Mouse (Mus musculus) forebrain, embryonic 14.5 days (tissue): ENCODE results near the gene Elk3. TPM values are rescaled to one million over a fixed set of nuclear protein-coding genes. Genes with fewer than 3 reads are reported as not detected.

Source experiments
- ATAC-seq: fragments of 200-750 bp; cut with Nextera tagmentation; 2 replicates; pipeline ENCODE4 v1.8.0; 2017; ENCODE audit warnings: mild to moderate bottlenecking, moderate library complexity
- DNase-seq: peaks from one replicate; pipeline ENCODE4 v3.0.0-alpha.2; 2015; ENCODE audit warnings: low spot score
- H3K27ac ChIP-seq: fragments of 300-500 bp; sonication (generic); 2 replicates; pipeline ENCODE4 v1.5.1; 2014; ENCODE audit warnings: low read depth, mild to moderate bottlenecking, control low read depth, low read length, moderate library complexity
- H3K27me3 ChIP-seq: fragments of 300-500 bp; sonication (generic); replicated peaks from 2 replicates; pipeline ENCODE4 v1.6.1; 2014; ENCODE audit warnings: low read length, control low read depth, mixed read lengths; ENCODE audit not compliant: control insufficient read depth, insufficient read depth
- H3K36me3 ChIP-seq: fragments of 300-500 bp; sonication (generic); 2 replicates; pipeline ENCODE4 v1.6.1; 2014; ENCODE audit warnings: low read length, control low read depth; ENCODE audit not compliant: control insufficient read depth, insufficient read depth
- H3K4me1 ChIP-seq: fragments of 300-500 bp; sonication (generic); 2 replicates; pipeline ENCODE4 v1.6.1; 2014; ENCODE audit warnings: antibody characterized with exemption, low read length, control low read depth; ENCODE audit not compliant: control insufficient read depth, insufficient read depth
- H3K4me2 ChIP-seq: fragments of 300-500 bp; sonication (generic); 2 replicates; pipeline ENCODE4 v1.6.1; 2014; ENCODE audit warnings: mild to moderate bottlenecking, control low read depth, low read length
- H3K4me3 ChIP-seq: fragments of 300-500 bp; sonication (generic); 2 replicates; pipeline ENCODE4 v1.5.1; 2014; ENCODE audit warnings: low read depth, low read length, control low read depth
- H3K9ac ChIP-seq: fragments of 300-500 bp; sonication (generic); 2 replicates; pipeline ENCODE4 v1.6.1; 2014; ENCODE audit warnings: mild to moderate bottlenecking, low read length, control low read depth, moderate library complexity
- H3K9me3 ChIP-seq: fragments of 300-500 bp; sonication (generic); replicated peaks from 2 replicates; pipeline ENCODE4 v1.6.1; 2016; ENCODE audit warnings: low read length, control low read depth, mixed read lengths; ENCODE audit not compliant: control insufficient read depth
- WGBS: fragments of 180-500 bp; shearing (Covaris S2); extraction: QIAGEN DNeasy Blood & Tissue Kit; methylation state at CpG from one replicate; pipeline ENCODE4 v1.1.7; 2014; 5-methylcytosine and 5-hydroxymethylcytosine counted together
- polyA plus RNA-seq: library from polyadenylated mRNA; unstranded; fragments of >200 nt; fragmentation: Nextera tagmentation; extraction: Ambion mirVana; gene quantifications from 2 replicates; pipeline ENCODE4 v1.2.1, GENCODE M21; 2014

The Elk3 gene
- polyA plus RNA-seq, 1 experiment from 2014 or later, result 7.0 TPM

DNA sequence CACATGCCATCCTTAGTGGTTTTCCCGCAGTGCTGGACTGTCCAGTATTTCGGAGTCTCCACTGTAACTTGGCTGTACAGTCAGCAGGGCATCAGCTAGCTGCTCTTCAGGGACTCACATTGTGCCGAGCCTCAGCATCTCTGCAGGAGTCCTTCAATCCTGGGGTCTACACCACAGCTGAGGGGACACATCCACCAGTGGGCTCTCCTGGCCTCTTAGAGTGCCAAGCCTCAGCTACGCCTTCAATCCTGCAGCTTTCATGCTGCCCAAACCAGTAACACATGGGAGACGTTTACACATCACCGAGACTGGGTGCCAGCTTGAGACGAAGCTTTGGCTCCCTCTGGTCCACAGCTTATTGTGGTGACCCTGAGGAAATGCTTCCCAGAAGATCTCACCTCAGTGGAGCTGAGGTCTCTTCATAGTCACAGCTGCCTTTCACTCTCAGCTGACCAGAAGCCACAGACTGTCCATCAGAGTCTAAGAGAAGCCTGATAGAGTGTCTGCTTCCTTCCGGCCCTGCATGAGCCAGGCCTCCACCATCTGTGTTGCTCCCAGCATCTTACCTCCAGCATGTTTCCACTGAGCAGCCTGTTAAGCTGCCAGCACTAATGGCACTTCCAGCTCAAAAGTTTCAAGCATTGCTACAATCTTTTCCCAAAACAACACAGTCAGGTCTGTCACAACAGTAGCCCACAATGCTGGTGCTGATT, 95.7 kb downstream of the Elk3 start:
- H3K4me2 ChIP-seq, result no peak overlapping the region
- WGBS, result 91% methylated on average over 8 of the region's 8 CpGs
- DNase-seq, result no peak
- H3K4me3 ChIP-seq, result no peak overlapping the region
- no peak overlapping the region for H3K27ac ChIP-seq
- no peaks in the 10 kb centered on the region for H3K27me3 ChIP-seq
- H3K4me1 ChIP-seq, result no peaks in the 10 kb centered on the region
- H3K9ac ChIP-seq, result no peak overlapping the region
- no peaks in the 10 kb centered on the region for H3K9me3 ChIP-seq
- ATAC-seq, result no peak
- H3K36me3 ChIP-seq, result peaks cover 59% of the 10 kb centered on the region

DNA sequence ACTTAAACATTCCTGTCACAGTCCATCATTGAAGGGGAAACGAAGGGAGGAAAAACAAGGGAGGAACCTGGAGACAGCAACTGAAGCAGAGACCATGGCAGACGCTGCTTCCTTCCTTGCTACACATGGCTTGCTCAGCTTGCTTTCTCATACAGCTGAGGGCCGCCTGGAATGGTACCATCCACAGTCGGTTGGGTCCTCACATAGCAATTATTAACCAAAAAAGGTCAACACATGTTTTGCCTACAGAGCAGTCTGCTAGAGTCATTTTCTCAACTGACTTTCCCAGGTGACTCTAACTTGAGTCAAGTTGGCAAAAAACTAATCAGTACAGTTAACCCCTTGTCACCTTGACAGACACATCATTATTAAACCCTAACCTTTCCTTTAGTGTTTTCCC, 96.7 kb downstream of the Elk3 start:
- Histone ChIP-seq H3K9me3 (no peaks in the 10 kb centered on the region), H3K27ac (no peak overlapping the region), H3K4me3 (no peak overlapping the region), H3K4me2 (no peak overlapping the region), H3K4me1 (no peaks in the 10 kb centered on the region), H3K27me3 (no peaks in the 10 kb centered on the region), H3K9ac (no peak overlapping the region), H3K36me3 (peaks cover 59% of the 10 kb centered on the region)
- no peak for ATAC-seq
- 85% methylated on average over 4 of the region's 4 CpGs for WGBS
- DNase-seq, result no peak

DNA sequence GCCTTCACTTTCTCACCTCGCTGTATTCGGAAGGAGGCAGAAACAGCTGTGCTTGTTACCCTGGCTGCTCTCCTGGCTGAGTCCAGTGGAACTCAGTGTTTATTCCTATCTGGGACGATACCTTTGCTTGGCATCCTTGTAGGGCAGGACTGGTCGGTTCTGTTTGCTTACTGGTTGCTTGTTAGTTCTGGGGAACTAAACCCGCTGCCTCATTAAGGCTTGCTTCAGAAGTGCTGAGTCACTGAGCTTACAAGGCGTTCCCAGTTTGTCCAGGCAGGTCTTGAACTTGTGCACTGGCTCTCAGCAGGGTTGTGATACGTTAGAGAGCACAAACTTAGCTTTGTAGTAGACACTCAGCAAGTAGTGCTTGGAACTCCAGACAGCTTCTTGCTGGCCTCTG, 97.6 kb downstream of the Elk3 start:
- H3K4me3 ChIP-seq, result no peak overlapping the region
- H3K36me3 ChIP-seq, result peaks cover 57% of the 10 kb centered on the region
- H3K4me1 ChIP-seq, result no peaks in the 10 kb centered on the region
- no peak overlapping the region for H3K4me2 ChIP-seq
- H3K9me3 ChIP-seq, result no peaks in the 10 kb centered on the region
- no peak overlapping the region for H3K9ac ChIP-seq
- H3K27me3 ChIP-seq, result no peaks in the 10 kb centered on the region
- no peak overlapping the region for H3K27ac ChIP-seq
- ATAC-seq, result no peak
- WGBS, result 85% methylated on average over 7 of the region's 7 CpGs
- no peak for DNase-seq

DNA sequence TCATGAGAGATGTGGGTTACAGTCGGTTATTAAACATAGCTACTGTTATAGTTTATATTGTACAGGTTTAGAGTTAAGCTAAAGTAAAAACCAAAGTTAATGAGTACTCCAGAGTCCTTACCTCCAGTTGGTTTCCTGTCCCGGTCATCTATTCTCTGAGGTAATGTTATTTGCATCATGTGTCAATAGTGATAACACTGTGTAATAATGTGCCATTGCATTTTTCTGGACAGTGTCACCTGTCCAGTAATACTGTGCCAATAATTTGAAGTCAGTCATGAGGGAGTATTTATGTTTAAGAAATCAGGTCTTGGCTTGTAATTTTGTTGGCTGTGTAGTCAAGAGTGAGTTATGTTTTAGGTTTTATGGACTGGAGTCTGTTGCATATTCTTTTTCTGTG, 98.2 kb downstream of the Elk3 start:
- H3K9me3 ChIP-seq, result no peaks in the 10 kb centered on the region
- H3K36me3 ChIP-seq, result peaks cover 51% of the 10 kb centered on the region
- DNase-seq (no peak), ATAC-seq (no peak)
- H3K4me3 ChIP-seq, result no peak overlapping the region
- H3K27ac ChIP-seq, result no peak overlapping the region
- 92% methylated on average over 2 of the region's 2 CpGs for WGBS
- H3K4me2 ChIP-seq, result no peak overlapping the region
- H3K9ac ChIP-seq, result no peak overlapping the region
- no peaks in the 10 kb centered on the region for H3K27me3 ChIP-seq
- H3K4me1 ChIP-seq, result no peaks in the 10 kb centered on the region

DNA sequence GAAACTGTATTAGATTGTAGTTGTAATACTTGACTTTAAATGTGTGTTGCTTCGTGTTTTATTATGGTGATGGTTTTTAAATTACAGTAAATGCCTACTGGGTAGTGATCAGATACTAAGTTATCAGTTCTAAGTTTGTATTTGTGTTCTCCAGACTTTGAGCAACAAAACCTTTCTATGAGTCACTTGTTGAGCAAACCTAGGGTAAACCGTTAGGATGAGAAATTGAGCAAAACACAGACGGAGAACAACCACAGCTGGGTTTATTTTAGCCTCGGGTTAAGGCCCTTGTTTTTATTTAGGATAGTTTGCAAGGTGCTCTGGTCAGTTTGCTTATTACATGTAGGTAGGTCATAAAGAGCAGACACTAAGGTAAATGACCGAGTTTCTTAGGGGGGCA, 103.8 kb downstream of the Elk3 start:
- WGBS, result 92% methylated on average over 5 of the region's 5 CpGs
- Histone ChIP-seq H3K4me2 (no peak overlapping the region), H3K36me3 (peaks cover 5% of the 10 kb centered on the region; the same call in 1 of the 2 replicates), H3K4me3 (no peak overlapping the region), H3K27me3 (no peaks in the 10 kb centered on the region), H3K4me1 (no peaks in the 10 kb centered on the region), H3K27ac (no peak overlapping the region), H3K9me3 (no peaks in the 10 kb centered on the region), H3K9ac (no peak overlapping the region)
- ATAC-seq (no peak), DNase-seq (no peak)

DNA sequence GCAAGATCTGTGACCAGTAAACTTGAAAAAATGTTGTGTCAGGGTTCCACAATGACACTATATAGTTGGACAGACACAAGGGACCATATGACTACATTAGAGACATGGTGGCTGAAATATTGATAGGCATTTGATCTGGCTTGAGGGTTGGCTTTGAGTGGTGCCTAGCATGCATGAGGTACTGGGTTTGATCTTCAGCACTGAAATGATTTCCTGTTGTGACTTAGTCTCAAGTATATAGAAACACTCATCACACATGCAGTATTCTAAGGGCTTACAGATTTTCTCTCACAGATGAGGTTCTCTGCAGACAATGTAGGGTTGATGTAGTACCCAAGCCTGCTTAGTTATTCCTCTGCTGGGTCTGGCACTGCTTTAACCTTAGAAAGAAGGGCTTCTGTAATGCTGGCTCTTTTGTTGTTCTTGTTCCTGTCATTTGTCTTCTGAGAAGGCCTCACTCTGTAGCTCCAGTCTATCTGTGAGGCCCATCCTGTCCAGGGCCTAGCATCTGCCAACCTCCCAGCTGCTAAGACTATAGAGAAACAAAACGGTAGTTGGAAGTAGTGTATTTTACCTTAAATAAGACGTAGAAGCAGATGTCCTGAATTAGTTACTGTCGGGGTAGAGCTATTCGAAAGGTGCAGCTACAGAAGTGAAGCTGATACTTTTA, 105.5 kb downstream of the Elk3 start:
- H3K4me1 ChIP-seq, result no peaks in the 10 kb centered on the region
- no peak overlapping the region for H3K9ac ChIP-seq
- no peak overlapping the region for H3K27ac ChIP-seq
- no peaks in the 10 kb centered on the region for H3K36me3 ChIP-seq
- 87% methylated on average over 4 of the region's 4 CpGs for WGBS
- H3K27me3 ChIP-seq, result no peaks in the 10 kb centered on the region
- DNase-seq, result no peak
- H3K9me3 ChIP-seq, result no peaks in the 10 kb centered on the region
- no peak overlapping the region for H3K4me3 ChIP-seq
- H3K4me2 ChIP-seq, result no peak overlapping the region
- no peak for ATAC-seq

DNA sequence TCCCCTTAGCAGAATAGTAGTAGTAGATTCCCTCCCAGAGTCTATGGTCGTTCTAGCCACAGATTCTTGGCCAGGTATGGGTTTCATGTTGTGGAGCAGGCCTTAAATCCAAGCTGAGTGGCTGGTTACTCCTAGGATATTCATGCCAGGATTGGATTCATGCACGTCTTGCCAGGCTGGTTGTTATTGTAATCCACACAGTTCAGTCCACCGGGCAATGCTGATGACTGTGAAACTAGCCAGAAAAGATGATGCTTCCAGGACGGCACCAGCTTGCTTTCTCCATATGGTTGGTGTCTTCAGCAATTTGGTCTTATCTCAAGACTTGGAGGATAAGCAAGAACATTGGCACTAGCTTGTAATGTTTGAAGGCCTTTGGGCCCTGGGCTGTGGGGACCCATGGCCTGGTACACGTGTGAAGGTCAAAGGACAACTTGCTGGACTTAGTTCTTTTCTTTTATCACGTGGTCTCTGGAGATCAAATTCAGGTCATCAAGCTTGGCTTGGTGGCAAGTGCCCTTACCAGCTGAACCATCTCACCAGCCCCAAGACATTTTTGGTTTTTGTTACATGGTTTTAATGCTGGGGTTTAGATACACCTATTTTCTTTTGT, 109.0 kb downstream of the Elk3 start:
- H3K36me3 ChIP-seq, result 0 out of 2 replicates have a peak, but pooled peaks cover 4% of the 10 kb centered on the region
- no peak overlapping the region for H3K9ac ChIP-seq
- no peaks in the 10 kb centered on the region for H3K27me3 ChIP-seq
- 0 out of 2 replicates have a peak, but pooled peaks cover 2% of the 10 kb centered on the region for H3K4me1 ChIP-seq
- no peak overlapping the region for H3K4me3 ChIP-seq
- WGBS, result 94% methylated on average over 6 of the region's 6 CpGs
- H3K4me2 ChIP-seq, result no peak overlapping the region
- no peak for DNase-seq
- no peak overlapping the region for H3K27ac ChIP-seq
- no peaks in the 10 kb centered on the region for H3K9me3 ChIP-seq
- ATAC-seq, result no peak

DNA sequence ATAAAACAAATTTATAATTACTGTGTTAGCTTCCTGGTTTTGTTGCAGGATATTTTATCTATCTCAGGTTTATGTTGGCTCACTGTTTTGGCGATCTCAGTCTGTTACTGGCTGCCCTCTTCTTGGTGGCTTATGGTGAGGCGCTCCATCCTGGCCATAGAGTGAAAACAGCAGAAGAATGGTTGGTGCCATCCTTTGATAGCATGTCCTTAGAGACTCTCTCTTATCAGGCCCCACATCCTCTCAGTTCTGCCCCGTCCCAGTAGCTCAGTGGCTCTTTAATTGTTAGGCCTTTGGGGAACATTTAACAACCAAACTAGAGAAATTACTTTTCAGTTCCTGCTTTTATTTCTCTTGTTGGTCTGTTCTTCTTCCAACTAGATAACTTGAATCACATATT, 112.0 kb downstream of the Elk3 start:
- Histone ChIP-seq H3K9me3 (no peaks in the 10 kb centered on the region), H3K36me3 (0 out of 2 replicates have a peak, but pooled peaks cover 4% of the 10 kb centered on the region), H3K4me3 (no peak overlapping the region), H3K4me1 (peaks cover 12% of the 10 kb centered on the region), H3K27me3 (no peaks in the 10 kb centered on the region), H3K9ac (no peak overlapping the region), H3K4me2 (no peak overlapping the region), H3K27ac (no peak overlapping the region)
- ATAC-seq, result no peak
- 91% methylated on average over 3 of the region's 3 CpGs for WGBS
- DNase-seq, result no peak
